Mouse (Mus musculus): ENCODE measurements around the gene Ddx31. TPM values are rescaled to one million over a fixed set of nuclear protein-coding genes. Genes with fewer than 3 reads are reported as not detected.

The Ddx31 gene
- 10.2 TPM in 2 replicates for polyA plus RNA-seq (2016; fragmentation: Nextera tagmentation; extraction: Ambion mirVana)

GRCm38 (mm10) chr2:28840222-28840951, at the start of gene Ddx31, which contains the start of gene Gtf3c4:
Gene Ddx31 (plus strand): TSS chr2:28840406.
Gene Gtf3c4 (minus strand): TSS chr2:28840360.
- Histone ChIP-seq H3K27ac (ENCODE audit: poor library complexity, severe bottlenecking) (peak within 1 kb of the TSS; percentile 73), H3K27me3 (replicated peaks) (no peaks in the 10 kb centered on the region), H3K4me2 (peak within 1 kb of the TSS; percentile 90), H3K36me3 (peaks cover 7% of the 10 kb centered on the region), H3K9ac (peak within 1 kb of the TSS; percentile 92), H3K9me3 (replicated peaks) (no peaks in the 10 kb centered on the region), H3K4me3 (peak within 1 kb of the TSS; percentile 81), H3K4me1 (replicated peaks) (peaks cover 39% of the 10 kb centered on the region)
- under 1% methylated on average over 63 of the region's 63 CpGs for WGBS
- ATAC-seq (ENCODE audit: insufficient number of reproducible peaks, low FRiP score) = peak; percentile 96

GRCm38 (mm10) chr2:28792931-28793610, 47.1 kb upstream of the Ddx31 start:
- H3K4me3 ChIP-seq = no peak overlapping the region
- 0 out of 2 replicates have a peak overlapping the region, but pooled peaks have one; percentile 22 for H3K9ac ChIP-seq
- peak overlapping the region; percentile 49 for H3K4me2 ChIP-seq
- 21% methylated on average over 6 of the region's 6 CpGs for WGBS
- no peaks in the 10 kb centered on the region for H3K9me3 ChIP-seq (replicated peaks)
- H3K36me3 ChIP-seq = no peaks in the 10 kb centered on the region
- H3K27ac ChIP-seq (ENCODE audit: poor library complexity, severe bottlenecking) = peak overlapping the region; percentile 68
- no peaks in the 10 kb centered on the region for H3K27me3 ChIP-seq (replicated peaks)
- H3K4me1 ChIP-seq (replicated peaks) = peaks cover 13% of the 10 kb centered on the region; the same call in 1 of the 2 replicates
- ATAC-seq (ENCODE audit: insufficient number of reproducible peaks, low FRiP score) = peak; percentile 58; the same call in 1 of the 2 replicates

GRCm38 (mm10) chr2:28794623-28795022, 45.6 kb upstream of the Ddx31 start:
- no peak overlapping the region for H3K9ac ChIP-seq
- peaks cover 18% of the 10 kb centered on the region for H3K4me1 ChIP-seq (replicated peaks)
- H3K27ac ChIP-seq (ENCODE audit: poor library complexity, severe bottlenecking) = no peak overlapping the region
- no peak overlapping the region for H3K4me2 ChIP-seq
- 70% methylated on average over 5 of the region's 5 CpGs for WGBS
- H3K36me3 ChIP-seq = no peaks in the 10 kb centered on the region
- H3K9me3 ChIP-seq (replicated peaks) = no peaks in the 10 kb centered on the region
- H3K4me3 ChIP-seq = no peak overlapping the region
- no peak for ATAC-seq (ENCODE audit: insufficient number of reproducible peaks, low FRiP score)
- H3K27me3 ChIP-seq (replicated peaks) = no peaks in the 10 kb centered on the region

GRCm38 (mm10) chr2:28796298-28796697, 43.9 kb upstream of the Ddx31 start:
- Histone ChIP-seq H3K36me3 (no peaks in the 10 kb centered on the region), H3K27me3 (replicated peaks) (no peaks in the 10 kb centered on the region), H3K4me2 (no peak overlapping the region), H3K9me3 (replicated peaks) (no peaks in the 10 kb centered on the region), H3K27ac (ENCODE audit: poor library complexity, severe bottlenecking) (no peak overlapping the region), H3K4me3 (no peak overlapping the region), H3K4me1 (replicated peaks) (peaks cover 16% of the 10 kb centered on the region), H3K9ac (no peak overlapping the region)
- ATAC-seq (ENCODE audit: insufficient number of reproducible peaks, low FRiP score) = no peak; the same call in 1 of the 2 replicates
- 59% methylated on average over 8 of the region's 8 CpGs for WGBS

- Histone ChIP-seq H3K27ac (ENCODE audit: poor library complexity, severe bottlenecking) (no peak overlapping the region), H3K9me3 (replicated peaks) (no peaks in the 10 kb centered on the region), H3K36me3 (no peaks in the 10 kb centered on the region), H3K4me1 (replicated peaks) (peaks cover 22% of the 10 kb centered on the region), H3K9ac (no peak overlapping the region), H3K27me3 (replicated peaks) (no peaks in the 10 kb centered on the region), H3K4me2 (no peak overlapping the region), H3K4me3 (no peak overlapping the region)
- ATAC-seq (ENCODE audit: insufficient number of reproducible peaks, low FRiP score) = no peak
- 54% methylated on average over 18 of the region's 18 CpGs for WGBS
These were observed 42.6 kb upstream of the Ddx31 start for GRCm38 (mm10) chr2:28797490-28798106.

GRCm38 (mm10) chr2:28798390-28798789, 41.8 kb upstream of the Ddx31 start:
- ATAC-seq (ENCODE audit: insufficient number of reproducible peaks, low FRiP score) = peak; percentile 70
- H3K4me2 ChIP-seq = no peak overlapping the region
- H3K27ac ChIP-seq (ENCODE audit: poor library complexity, severe bottlenecking) = peak overlapping the region; percentile 73
- H3K4me3 ChIP-seq = no peak overlapping the region
- peaks cover 21% of the 10 kb centered on the region for H3K4me1 ChIP-seq (replicated peaks)
- no peaks in the 10 kb centered on the region for H3K9me3 ChIP-seq (replicated peaks)
- H3K36me3 ChIP-seq = no peaks in the 10 kb centered on the region
- H3K9ac ChIP-seq = no peak overlapping the region
- 28% methylated on average over 3 of the region's 3 CpGs for WGBS
- H3K27me3 ChIP-seq (replicated peaks) = no peaks in the 10 kb centered on the region

GRCm38 (mm10) chr2:28799575-28799974, 40.6 kb upstream of the Ddx31 start:
- Histone ChIP-seq H3K36me3 (no peaks in the 10 kb centered on the region), H3K27ac (ENCODE audit: poor library complexity, severe bottlenecking) (no peak overlapping the region), H3K4me3 (no peak overlapping the region), H3K9me3 (replicated peaks) (no peaks in the 10 kb centered on the region), H3K4me1 (replicated peaks) (peaks cover 21% of the 10 kb centered on the region), H3K27me3 (replicated peaks) (no peaks in the 10 kb centered on the region), H3K9ac (no peak overlapping the region), H3K4me2 (no peak overlapping the region)
- no peak for ATAC-seq (ENCODE audit: insufficient number of reproducible peaks, low FRiP score)
- WGBS = 73% methylated on average over 2 of the region's 2 CpGs

GRCm38 (mm10) chr2:28803406-28803805, 36.8 kb upstream of the Ddx31 start:
- no peaks in the 10 kb centered on the region for H3K27me3 ChIP-seq (replicated peaks)
- no peak overlapping the region for H3K27ac ChIP-seq (ENCODE audit: poor library complexity, severe bottlenecking)
- peaks cover 16% of the 10 kb centered on the region for H3K4me1 ChIP-seq (replicated peaks)
- H3K4me3 ChIP-seq = no peak overlapping the region
- H3K9me3 ChIP-seq (replicated peaks) = 0 out of 2 replicates have a peak, but pooled peaks cover 2% of the 10 kb centered on the region
- H3K36me3 ChIP-seq = no peaks in the 10 kb centered on the region
- ATAC-seq (ENCODE audit: insufficient number of reproducible peaks, low FRiP score) = no peak
- no peak overlapping the region for H3K9ac ChIP-seq
- H3K4me2 ChIP-seq = no peak overlapping the region
- WGBS = 76% methylated on average over 7 of the region's 7 CpGs

GRCm38 (mm10) chr2:28808841-28809240, 31.4 kb upstream of the Ddx31 start:
- H3K4me1 ChIP-seq (replicated peaks) = no peaks in the 10 kb centered on the region
- H3K9me3 ChIP-seq (replicated peaks) = 0 out of 2 replicates have a peak, but pooled peaks cover 2% of the 10 kb centered on the region
- H3K27ac ChIP-seq (ENCODE audit: poor library complexity, severe bottlenecking) = no peak overlapping the region
- WGBS = 77% methylated on average over 6 of the region's 6 CpGs
- no peaks in the 10 kb centered on the region for H3K36me3 ChIP-seq
- H3K9ac ChIP-seq = no peak overlapping the region
- no peaks in the 10 kb centered on the region for H3K27me3 ChIP-seq (replicated peaks)
- H3K4me3 ChIP-seq = no peak overlapping the region
- ATAC-seq (ENCODE audit: insufficient number of reproducible peaks, low FRiP score) = no peak
- H3K4me2 ChIP-seq = no peak overlapping the region

GRCm38 (mm10) chr2:28810260-28811013, 29.8 kb upstream of the Ddx31 start:
- H3K4me1 ChIP-seq (replicated peaks) = no peaks in the 10 kb centered on the region
- ATAC-seq (ENCODE audit: insufficient number of reproducible peaks, low FRiP score) = no peak
- no peak overlapping the region for H3K9ac ChIP-seq
- H3K36me3 ChIP-seq = no peaks in the 10 kb centered on the region
- no peak overlapping the region for H3K4me3 ChIP-seq
- H3K4me2 ChIP-seq = no peak overlapping the region
- 52% methylated on average over 5 of the region's 5 CpGs for whole genome bisulfite sequencing
- H3K27ac ChIP-seq (ENCODE audit: poor library complexity, severe bottlenecking) = no peak overlapping the region
- 0 out of 2 replicates have a peak, but pooled peaks cover 2% of the 10 kb centered on the region for H3K9me3 ChIP-seq (replicated peaks)
- no peaks in the 10 kb centered on the region for H3K27me3 ChIP-seq (replicated peaks)

Data from heart, embryonic 12.5 days (tissue).